20 mouse cellular contexts compared by ENCODE assay signal in the genomic region with DNA sequence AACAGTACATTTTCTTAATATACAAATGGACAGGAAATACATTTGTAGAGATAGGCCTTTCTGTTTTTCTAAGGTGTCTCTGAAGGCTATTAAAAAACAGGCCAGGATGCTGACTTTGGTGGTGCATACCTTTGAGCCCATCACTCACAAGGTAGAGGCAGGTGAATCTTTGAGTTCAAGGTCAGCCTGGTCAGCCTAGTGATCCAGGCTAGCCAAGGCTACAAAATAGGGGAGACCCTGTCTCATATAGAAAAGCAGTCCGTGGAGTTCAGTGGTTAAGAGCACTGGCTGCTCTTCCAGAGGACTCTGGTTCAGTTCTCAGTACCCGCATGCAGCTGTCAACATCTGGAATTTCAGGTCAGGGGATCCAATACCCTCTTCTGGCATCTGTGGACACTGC. TPM values are rescaled to one million over a fixed set of nuclear protein-coding genes. Genes with fewer than 3 reads are reported as not detected.
DNase-seq lines count a peak whose midpoint lies in the region; ATAC-seq lines count a peak whose summit lies in the region.
"Had no signal": no experiment of that assay in that cellular context is flagged by ENCODE, and none has a peak within 500 bp of the region (broad histone marks: within the 10 kb centered on the region; RNA-seq: fewer than 3 reads in every experiment).

No protein-coding gene starts in this region.

- intact Hi-C loops in heart, postnatal 14 days (cut with DNase I), result no loop called here

- H3K36me3 ChIP-seq in midbrain, embryonic 11.5 days (ENCODE audit: control insufficient read depth, insufficient read depth, low read length), result no peaks in the 10 kb centered on the region; the same call in 1 of the 2 replicates
- peaks cover 16% of the 10 kb centered on the region; the same call in 1 of the 2 replicates for H3K36me3 ChIP-seq in midbrain, embryonic 14.5 days (ENCODE audit: control insufficient read depth, insufficient read depth, low read length)
- H3K36me3 ChIP-seq: G1E had no signal

- DNase-seq in heart, adult 11 months, result peak; percentile 79
- DNase-seq in heart, postnatal 14 days, result no peak
- peak; percentile 81 for DNase-seq in midbrain, embryonic 11.5 days (ENCODE audit: low spot score, missing footprints)
- DNase-seq in midbrain, embryonic 14.5 days, result no peak
- DNase-seq: adrenal gland, adult 2 months; adrenal gland, adult 8-10 months; adrenal gland, postnatal 10 days; adrenal gland, postnatal 14 days; adrenal gland, postnatal 25 days; adrenal gland, postnatal 36 days; B cell, adult 2 months; cerebellum, adult 11 months; cerebellum, adult 11-12 months; cerebellum, adult 18-20 months had no signal

- 98% methylated on average over 2 of the region's 2 CpGs for WGBS in midbrain, embryonic 11.5 days
- 93% methylated on average over 2 of the region's 2 CpGs for WGBS in midbrain, embryonic 14.5 days

- H3K27me3 ChIP-seq in midbrain, embryonic 11.5 days (ENCODE audit: control insufficient read depth, insufficient read depth, low read length), result no peaks in the 10 kb centered on the region
- H3K27me3 ChIP-seq in midbrain, embryonic 14.5 days (ENCODE audit: control insufficient read depth, insufficient read depth, low read length), result no peaks in the 10 kb centered on the region
- H3K27me3 ChIP-seq: CH12.LX, Patski had no signal

- no peak overlapping the region for H3K4me3 ChIP-seq in midbrain, embryonic 11.5 days (ENCODE audit: low read depth, low read length)
- H3K4me3 ChIP-seq in midbrain, embryonic 14.5 days (replicated peaks; ENCODE audit: low read depth, low read length), result no peak overlapping the region

- no peak overlapping the region for H3K4me2 ChIP-seq in midbrain, embryonic 11.5 days
- H3K4me2 ChIP-seq in midbrain, embryonic 14.5 days (ENCODE audit: low read length), result no peak overlapping the region

- H3K27ac ChIP-seq in midbrain, embryonic 11.5 days (ENCODE audit: low read depth, low read length), result no peak overlapping the region
- no peak overlapping the region for H3K27ac ChIP-seq in midbrain, embryonic 14.5 days (replicated peaks; ENCODE audit: low read depth, low read length)

- no peaks in the 10 kb centered on the region for H3K9me3 ChIP-seq in midbrain, embryonic 11.5 days (ENCODE audit: control insufficient read depth, low read length)
- no peaks in the 10 kb centered on the region for H3K9me3 ChIP-seq in midbrain, embryonic 14.5 days (ENCODE audit: control insufficient read depth, low read length)
- H3K9me3 ChIP-seq: G1E had no signal

- no peak overlapping the region for H3K9ac ChIP-seq in midbrain, embryonic 11.5 days (ENCODE audit: low read length)
- H3K9ac ChIP-seq in midbrain, embryonic 14.5 days (replicated peaks; ENCODE audit: low read length), result no peak overlapping the region

- no peak for ATAC-seq in midbrain, embryonic 11.5 days (ENCODE audit: low FRiP score)
- ATAC-seq in midbrain, embryonic 14.5 days (ENCODE audit: low FRiP score, low TSS enrichment), result no peak
- ATAC-seq: activated CD4-positive, CD25-positive, alpha-beta regulatory T cell, adult 4 months; CD4-positive, CD25-positive, alpha-beta regulatory T cell, adult 4 months; Patski had no signal

- no peaks in the 10 kb centered on the region for H3K4me1 ChIP-seq in midbrain, embryonic 11.5 days (ENCODE audit: control insufficient read depth, insufficient read depth, low read length)
- no peaks in the 10 kb centered on the region for H3K4me1 ChIP-seq in midbrain, embryonic 14.5 days (ENCODE audit: control insufficient read depth, insufficient read depth, low read length)

RNA-seq across cellular contexts. Expression of gene Efcab9, which starts 28.2 kb away (rescaled TPM):
- under 1 TPM; 0.57 to 0.68 TPM for total RNA-seq in heart, postnatal 14 days (2021)
- 0.23 TPM in 1 of 2 replicates, not detected in the other for polyA plus RNA-seq in midbrain, embryonic 11.5 days (2014; fragmentation: Nextera tagmentation; extraction: Ambion mirVana)
- polyA plus RNA-seq in midbrain, embryonic 14.5 days (2014; fragmentation: Nextera tagmentation; extraction: Ambion mirVana), result 0.47 TPM in 1 of 2 replicates, not detected in the other
- total RNA-seq: adrenal gland, postnatal 14 days had no signal
- polyA plus RNA-seq: adrenal gland, adult 2 months; brain, embryonic 14.5 days; G1E had no signal

RNA-seq across cellular contexts. Expression of gene Stk10, which starts 29.4 kb away (rescaled TPM):
- 10 to 100 TPM; 14.3 to 14.5 TPM for total RNA-seq in heart, postnatal 14 days (2021)
- 0.58 and 0.67 TPM in 2 replicates for polyA plus RNA-seq in midbrain, embryonic 11.5 days (2014; fragmentation: Nextera tagmentation; extraction: Ambion mirVana)
- 1.4 and 1.6 TPM in 2 replicates for polyA plus RNA-seq in midbrain, embryonic 14.5 days (2014; fragmentation: Nextera tagmentation; extraction: Ambion mirVana)

RNA-seq across cellular contexts. Expression of gene Ubtd2, which starts 48.5 kb away (rescaled TPM):
- total RNA-seq in heart, postnatal 14 days (2021), result 10 to 100 TPM; 10.9 to 11.8 TPM
- 67.7 and 71.6 TPM in 2 replicates for polyA plus RNA-seq in midbrain, embryonic 11.5 days (2014; fragmentation: Nextera tagmentation; extraction: Ambion mirVana)
- 57.0 and 63.8 TPM in 2 replicates for polyA plus RNA-seq in midbrain, embryonic 14.5 days (2014; fragmentation: Nextera tagmentation; extraction: Ambion mirVana)

Comparison
In these comparisons a context has a peak if more than half of its experiments do, and no peak if none do; other contexts are left out.
1. DNase-seq: peak in heart, adult 11 months (single experiment) and midbrain, embryonic 11.5 days (single experiment); none in heart, postnatal 14 days (0 of 2) and midbrain, embryonic 14.5 days (single experiment).